Mouse (Mus musculus) liver, embryonic 18 days (tissue): ENCODE results near the gene Slc25a42. TPM values are rescaled to one million over a fixed set of nuclear protein-coding genes. Genes with fewer than 3 reads are reported as not detected.

ENCODE experiments used
- polyA plus RNA-seq: library from polyadenylated mRNA; depleted of rRNA; stranded (reverse); fragments of >200 nt; gene quantifications from 2 replicates; pipeline ENCODE4 v1.2.3, GENCODE M21; 2012; rRNA removed

The Slc25a42 gene
- polyA plus RNA-seq, result 45.6 and 57.7 TPM in 2 replicates

GRCm38 (mm10) chr8:70212112-70213055, at the start of gene Slc25a42:
Gene Slc25a42, minus strand, starts transcription at chr8:70212305.

GRCm38 (mm10) chr8:70234080-70234780, 22.1 kb upstream of the Slc25a42 start, which contains the start of the genes Sugp2 and Armc6:
Gene Sugp2, plus strand, starts transcription at chr8:70234226.
Gene Armc6, minus strand, starts transcription at chr8:70234466.

GRCm38 (mm10) chr8:70172043-70172681, 39.9 kb downstream of the Slc25a42 start, which contains the start of gene Tmem161a:
Gene Tmem161a, plus strand, starts transcription at chr8:70172356.

GRCm38 (mm10) chr8:70139026-70139857, 72.9 kb downstream of the Slc25a42 start, which contains the start of the genes Rfxank, Borcs8 and Mef2b:
Gene Rfxank, minus strand, starts transcription at chr8:70139154.
Gene Borcs8, plus strand, starts transcription at chr8:70139499.
Gene Mef2b, plus strand, starts transcription at chr8:70139711.

Other genes with a start within 250 kb of the Slc25a42 start
- gene Gatad2a, start 215.9 kb downstream of the Slc25a42 start, polyA plus RNA-seq, result 12.3 and 13.6 TPM in 2 replicates
- gene Mau2, start 169.6 kb downstream of the Slc25a42 start, polyA plus RNA-seq, result 19.7 and 22.0 TPM in 2 replicates
- gene Sugp1, start 169.5 kb downstream of the Slc25a42 start, polyA plus RNA-seq, result 5.8 and 6.6 TPM in 2 replicates
- 1.7 and 3.0 TPM in 2 replicates for gene Tm6sf2, start 139.4 kb downstream of the Slc25a42 start, polyA plus RNA-seq
- 0.02 and 0.05 TPM in 2 replicates for gene Hapln4, start 128.8 kb downstream of the Slc25a42 start, polyA plus RNA-seq
- under 0.01 TPM in 1 of 2 replicates, not detected in the other for gene Ncan, start 91.4 kb downstream of the Slc25a42 start, polyA plus RNA-seq
- 7.7 and 8.4 TPM in 2 replicates for gene Nr2c2ap, start 81.0 kb downstream of the Slc25a42 start, polyA plus RNA-seq
- gene Rfxank, start 73.2 kb downstream of the Slc25a42 start, polyA plus RNA-seq, result 5.7 and 7.2 TPM in 2 replicates
- gene Borcs8, start 72.8 kb downstream of the Slc25a42 start, polyA plus RNA-seq, result 24.7 and 27.1 TPM in 2 replicates
- 0.02 and 0.06 TPM in 2 replicates for gene Mef2b, start 72.6 kb downstream of the Slc25a42 start, polyA plus RNA-seq
- gene Tmem161a, start 39.9 kb downstream of the Slc25a42 start, polyA plus RNA-seq, result 38.5 and 51.0 TPM in 2 replicates
- gene Sugp2, start 21.9 kb upstream of the Slc25a42 start, polyA plus RNA-seq, result 12.9 and 16.4 TPM in 2 replicates
- 7.8 and 7.9 TPM in 2 replicates for gene Armc6, start 22.2 kb upstream of the Slc25a42 start, polyA plus RNA-seq
- 6.7 and 6.9 TPM in 2 replicates for gene Homer3, start 70.5 kb upstream of the Slc25a42 start, polyA plus RNA-seq
- 16.9 and 18.1 TPM in 2 replicates for gene Ddx49, start 90.2 kb upstream of the Slc25a42 start, polyA plus RNA-seq
- gene Cope, start 90.2 kb upstream of the Slc25a42 start, polyA plus RNA-seq, result 193 and 196 TPM in 2 replicates
- 0.07 and 0.09 TPM in 2 replicates for gene Cers1, start 103.5 kb upstream of the Slc25a42 start, polyA plus RNA-seq
- gene Gdf1, start 117.5 kb upstream of the Slc25a42 start, polyA plus RNA-seq, result 0.05 TPM in 1 of 2 replicates, not detected in the other
- gene Upf1, start 141.0 kb upstream of the Slc25a42 start, polyA plus RNA-seq, result 9.1 and 10.4 TPM in 2 replicates
- 2.0 and 2.9 TPM in 2 replicates for gene Comp, start 161.3 kb upstream of the Slc25a42 start, polyA plus RNA-seq
- 2.5 and 3.1 TPM in 2 replicates for gene Crtc1, start 227.3 kb upstream of the Slc25a42 start, polyA plus RNA-seq